Mouse (Mus musculus) thymus, postnatal 10 days (tissue): ENCODE results near the gene Lpp.

Experiments
- DNase-seq, 2 experiments: peaks; one replicate each; pipeline ENCODE4 v3.0.0; 2021; ENCODE audit warnings: low spot score in 2 of 2

Gene Lpp

GRCm38 (mm10) chr16:24501628-24502294, 108.5 kb downstream of the Lpp start:
- DNase-seq, result no peak

DNA sequence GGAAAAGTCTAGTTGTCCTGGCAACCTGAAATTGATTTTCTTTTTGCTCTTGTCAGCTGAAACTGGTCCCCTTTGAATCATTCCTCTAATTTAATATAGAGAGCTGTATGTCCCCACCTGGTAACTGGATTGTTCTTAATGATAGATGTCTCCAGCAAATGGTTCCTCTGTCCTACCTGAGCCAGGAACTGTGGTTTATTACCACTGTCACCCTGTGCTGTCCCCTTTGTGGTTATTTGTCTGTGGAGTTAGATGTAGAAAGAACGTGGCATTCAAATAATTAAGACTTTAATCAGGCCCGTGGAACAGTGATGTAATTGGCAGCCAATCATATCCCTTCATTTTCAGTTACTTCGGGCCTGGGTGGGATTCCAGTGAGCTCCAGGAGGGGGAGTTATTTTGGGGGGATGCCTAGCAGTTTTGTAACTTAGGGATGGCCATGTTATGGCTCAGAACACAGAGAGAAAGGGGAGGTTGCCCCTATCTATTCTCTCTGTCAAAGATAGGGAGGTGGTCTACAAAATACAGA, 109.1 kb downstream of the Lpp start:
- DNase-seq, result no peak

- peak in 1 of 2 experiments; percentile 40 for DNase-seq
Measured at GRCm38 (mm10) chr16:24504838-24505605, 111.7 kb downstream of the Lpp start.

DNA sequence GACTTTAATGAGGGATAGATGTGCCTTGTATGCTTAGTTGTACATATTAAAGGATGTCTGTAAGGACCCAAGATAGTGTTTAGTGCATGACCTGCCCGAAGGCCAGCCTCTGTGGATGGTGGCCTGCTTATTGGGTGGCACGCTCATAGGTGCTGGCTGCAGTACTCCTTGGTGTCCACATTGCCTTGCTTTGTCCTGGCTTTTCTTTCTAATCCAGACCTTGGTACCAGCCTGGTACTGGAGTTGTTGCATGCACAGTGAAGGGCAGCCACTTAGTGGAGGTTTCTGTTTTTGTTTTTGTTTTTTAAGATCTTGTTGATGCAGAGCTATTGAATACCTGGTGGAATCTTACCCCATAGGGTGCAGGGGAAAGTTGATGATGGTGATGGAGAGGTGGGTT, 112.9 kb downstream of the Lpp start:
- DNase-seq, result no peak

DNA sequence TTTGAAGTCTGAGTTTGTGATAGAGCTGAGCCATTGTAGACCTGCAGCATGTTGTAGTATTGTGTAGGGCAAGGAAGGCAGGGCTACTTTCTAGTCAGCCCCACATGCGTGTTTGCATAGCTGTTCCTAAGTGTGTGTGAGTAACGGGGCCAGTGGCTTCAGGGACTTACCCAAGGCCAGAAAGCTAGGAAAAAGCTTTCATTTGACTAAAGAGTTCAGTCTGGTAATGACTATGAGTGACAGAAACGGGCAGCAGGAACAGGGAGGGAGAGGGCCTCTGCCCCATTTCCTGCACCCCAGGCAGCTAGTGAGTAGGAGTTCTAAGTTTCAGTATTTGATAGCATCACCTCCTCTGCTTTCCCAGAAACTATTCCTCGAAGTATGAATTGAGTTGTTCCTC, 113.4 kb downstream of the Lpp start:
- peak in 1 of 2 experiments; percentile 20 for DNase-seq

DNA sequence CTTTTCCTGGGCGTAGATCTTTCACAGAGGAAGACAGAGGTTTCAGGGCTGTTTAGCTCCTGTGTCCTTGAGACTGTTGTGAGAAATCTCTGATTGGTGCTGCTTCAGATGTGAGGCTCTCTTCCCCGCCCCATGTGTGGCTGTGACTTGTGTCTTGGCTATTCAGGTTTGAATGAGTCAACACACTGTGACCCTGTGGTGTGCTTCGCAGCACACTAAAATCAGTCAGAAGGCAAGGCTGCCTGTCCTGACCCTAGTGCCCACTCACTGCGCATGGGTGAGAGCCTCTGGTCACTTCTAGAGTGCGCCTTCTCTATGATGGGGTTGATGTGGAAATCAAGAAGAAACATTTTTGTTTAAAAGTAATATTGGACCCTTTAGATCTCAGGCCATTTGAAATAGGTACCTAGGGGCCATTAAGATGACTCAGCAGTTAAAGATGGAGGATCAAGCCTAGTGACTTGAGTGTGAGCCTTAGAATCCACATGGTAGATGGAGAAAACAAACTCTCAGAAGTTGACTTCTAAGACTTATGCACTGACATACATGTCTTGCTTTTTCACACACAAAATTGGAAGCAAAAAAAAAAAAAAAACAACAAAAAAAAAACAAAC, 114.7 kb downstream of the Lpp start:
- no peak for DNase-seq

DNA sequence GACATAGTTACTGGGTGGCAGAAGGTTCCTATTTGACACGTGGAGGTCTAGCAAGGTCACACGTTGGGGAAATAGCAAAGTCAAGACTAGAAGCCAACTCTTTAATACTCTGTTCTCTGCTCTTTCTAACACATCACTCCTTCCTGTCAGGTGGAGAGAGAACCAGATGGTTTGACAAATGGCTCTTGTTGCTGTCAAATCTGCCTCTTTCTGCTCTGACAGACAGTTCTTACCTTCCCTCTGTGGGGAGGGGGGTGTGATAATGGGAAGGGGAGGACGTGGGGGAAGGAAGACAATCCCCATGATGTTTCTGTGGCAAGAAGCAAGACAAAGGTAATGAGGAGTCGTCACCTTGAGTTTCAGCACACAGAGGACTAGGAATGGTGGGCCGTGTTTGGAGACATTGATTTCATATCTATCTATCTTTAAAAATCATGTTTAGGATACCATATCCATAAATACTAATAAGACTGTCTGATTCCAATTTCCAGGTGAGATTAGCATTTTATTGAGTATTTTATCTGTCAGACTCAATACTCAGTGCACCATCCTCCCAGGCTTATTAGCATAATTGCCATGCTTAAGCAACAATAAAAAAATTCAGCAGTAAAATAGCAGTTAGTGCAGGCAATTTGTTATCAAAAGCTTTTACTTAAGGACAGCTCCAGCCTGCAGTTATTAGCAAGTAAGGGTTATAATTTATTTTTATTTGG, 115.9 kb downstream of the Lpp start:
- no peak for DNase-seq

GRCm38 (mm10) chr16:24509813-24510166, 116.5 kb downstream of the Lpp start:
- DNase-seq, result no peak

GRCm38 (mm10) chr16:24513228-24513627, 119.9 kb downstream of the Lpp start:
- no peak for DNase-seq

GRCm38 (mm10) chr16:24514802-24515727, 121.8 kb downstream of the Lpp start:
- no peak for DNase-seq

- DNase-seq, result no peak
Measured at GRCm38 (mm10) chr16:24516993-24517392, 123.7 kb downstream of the Lpp start.

DNA sequence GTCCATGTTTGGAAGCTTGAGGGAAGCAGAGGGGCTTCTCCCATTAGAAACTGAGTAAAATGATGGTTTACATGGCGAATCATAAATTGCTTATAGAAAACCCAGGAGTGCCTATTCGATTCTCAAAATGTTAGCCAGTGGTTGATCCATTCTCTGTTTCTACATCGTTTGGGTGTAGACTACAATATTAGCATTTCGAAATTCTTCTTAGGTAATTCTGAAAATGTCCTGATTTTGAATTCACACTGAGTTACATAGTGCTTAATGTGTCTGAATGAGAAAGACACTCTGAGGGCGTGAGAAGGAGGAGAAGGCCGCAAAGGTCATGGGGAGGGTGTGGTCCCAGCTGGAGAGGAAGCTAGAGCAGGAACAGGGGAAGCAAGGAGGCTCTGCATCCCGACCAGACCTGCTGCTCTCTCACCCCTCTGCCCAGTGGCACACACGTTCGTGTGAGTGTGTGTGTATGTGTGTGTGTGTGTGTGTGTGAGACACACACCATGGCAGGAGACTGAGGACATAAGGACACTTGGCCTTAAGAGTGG, 124.3 kb downstream of the Lpp start:
- DNase-seq, result no peak

GRCm38 (mm10) chr16:24518785-24519184, 125.5 kb downstream of the Lpp start:
- DNase-seq, result peak; percentile 8 to 28

DNA sequence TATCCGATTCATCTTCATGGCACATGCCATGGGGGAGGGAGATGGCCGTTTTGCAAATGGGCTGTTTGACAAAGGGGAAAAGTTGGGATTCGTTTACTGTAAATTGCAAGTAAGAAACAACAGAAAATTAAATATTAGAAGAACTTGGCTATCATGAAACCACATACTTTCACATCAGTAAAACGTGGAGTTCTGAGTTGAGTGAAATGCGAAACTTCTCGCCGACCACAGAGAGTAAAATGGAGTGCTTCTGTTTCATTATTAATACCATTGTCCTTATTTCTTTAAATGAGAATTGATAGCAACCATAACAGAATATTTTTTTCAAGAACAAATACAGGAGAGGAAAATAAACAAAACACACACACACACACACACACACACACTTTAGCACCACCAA, 133.9 kb downstream of the Lpp start:
- no peak for DNase-seq

DNA sequence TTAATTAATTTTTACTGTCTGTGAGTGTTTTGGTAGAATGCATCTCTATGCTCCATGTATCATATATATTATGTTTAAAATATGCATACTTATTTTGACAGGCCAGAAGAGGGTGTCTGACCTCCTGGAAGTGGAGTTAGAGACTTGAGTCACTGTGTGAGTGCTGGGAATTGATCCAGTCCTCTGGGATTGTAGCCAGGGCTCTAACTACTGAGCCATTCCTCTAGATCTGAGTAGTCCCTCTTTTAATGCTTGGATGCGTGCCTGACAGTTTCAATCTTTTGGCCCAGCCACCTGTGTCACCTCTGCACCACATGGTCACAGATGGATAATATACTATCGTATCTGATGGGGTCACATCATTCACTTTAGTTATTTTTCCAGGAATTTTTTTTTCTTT, 138.4 kb downstream of the Lpp start:
- DNase-seq, result no peak

- no peak for DNase-seq
Measured at GRCm38 (mm10) chr16:24535221-24535620, 141.9 kb downstream of the Lpp start.

DNA sequence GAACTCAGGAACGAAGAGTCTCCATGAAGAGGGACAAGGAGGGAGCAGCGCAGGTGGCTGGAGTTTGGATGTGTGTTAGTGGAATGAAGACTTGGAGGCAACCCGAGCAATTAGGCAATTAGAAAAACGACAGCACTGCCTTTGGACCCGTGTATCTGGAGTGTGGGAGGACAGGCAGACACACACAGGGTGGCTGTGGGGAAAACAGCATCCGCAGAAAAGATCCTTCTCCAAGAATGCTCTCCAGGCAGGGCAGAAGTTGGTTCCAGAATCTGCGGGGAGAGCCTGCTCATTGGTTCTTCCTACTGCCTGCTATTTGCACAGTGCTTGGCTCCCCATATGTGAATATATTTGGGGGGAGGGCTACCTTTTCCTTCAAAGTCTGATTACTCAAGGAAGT, 143.0 kb downstream of the Lpp start:
- DNase-seq, result no peak

GRCm38 (mm10) chr16:24539003-24539402, 145.7 kb downstream of the Lpp start:
- DNase-seq, result no peak

DNA sequence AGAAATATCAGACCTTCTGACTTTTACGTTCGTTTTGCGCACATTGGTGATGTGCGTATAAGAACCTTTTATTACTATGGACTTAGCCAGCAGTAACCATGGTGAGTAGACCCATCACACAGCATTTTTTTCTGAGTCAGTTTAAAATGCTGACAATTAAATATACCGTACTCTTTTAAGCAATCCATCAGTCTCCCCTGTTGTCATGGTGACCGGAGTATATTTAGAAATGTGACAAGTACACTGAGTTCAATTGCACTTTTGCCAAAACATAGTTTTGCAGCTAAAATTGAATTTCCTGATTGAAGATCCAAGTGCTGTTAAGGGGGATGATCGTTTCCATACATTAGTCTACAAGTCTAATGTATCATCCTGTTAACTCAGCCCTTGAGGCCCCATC, 149.6 kb downstream of the Lpp start:
- DNase-seq, result no peak

GRCm38 (mm10) chr16:24545366-24545765, 152.1 kb downstream of the Lpp start:
- DNase-seq, result no peak

DNA sequence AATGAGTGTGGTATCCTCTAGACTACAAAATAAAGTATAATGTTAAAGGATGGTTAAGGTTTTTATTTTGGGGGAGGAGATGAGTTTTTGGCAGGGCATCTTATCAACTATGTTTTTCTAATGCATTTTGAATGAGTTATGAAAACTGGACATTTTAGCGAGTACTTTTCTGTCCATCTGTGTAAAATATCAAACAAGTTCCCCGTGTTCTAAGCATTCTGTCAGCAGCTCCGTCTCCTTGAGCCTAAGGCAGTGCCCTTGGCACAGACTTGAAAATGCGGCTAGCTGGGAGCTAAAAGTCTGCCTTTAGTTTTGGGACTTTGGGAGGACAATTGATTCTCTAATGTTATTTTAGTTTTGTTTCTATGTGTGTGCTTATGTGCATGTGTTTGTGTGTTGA, 165.2 kb downstream of the Lpp start:
- no peak for DNase-seq
